Mouse (Mus musculus) gonadal fat pad, adult 2 months (tissue): ENCODE data around the gene Prkra. TPM values are rescaled to one million over a fixed set of nuclear protein-coding genes. Genes with fewer than 3 reads are reported as not detected.
"Not testable (repeated sequence)": the region's sequence is repeated elsewhere in the genome, so short reads cannot be mapped to it uniquely, and the experiment has no call there.

Experiments
- DNase-seq: peaks from one replicate; pipeline ENCODE4 v3.0.0-alpha.2; 2012; ENCODE audit warnings: low read depth
- polyA plus RNA-seq: library from polyadenylated mRNA; depleted of rRNA; stranded (reverse); fragments of >200 nt; gene quantifications from 2 replicates; pipeline ENCODE4 v1.2.3, GENCODE M21; 2012

The Prkra gene
- polyA plus RNA-seq, 1 experiment: 29.3 TPM

DNA sequence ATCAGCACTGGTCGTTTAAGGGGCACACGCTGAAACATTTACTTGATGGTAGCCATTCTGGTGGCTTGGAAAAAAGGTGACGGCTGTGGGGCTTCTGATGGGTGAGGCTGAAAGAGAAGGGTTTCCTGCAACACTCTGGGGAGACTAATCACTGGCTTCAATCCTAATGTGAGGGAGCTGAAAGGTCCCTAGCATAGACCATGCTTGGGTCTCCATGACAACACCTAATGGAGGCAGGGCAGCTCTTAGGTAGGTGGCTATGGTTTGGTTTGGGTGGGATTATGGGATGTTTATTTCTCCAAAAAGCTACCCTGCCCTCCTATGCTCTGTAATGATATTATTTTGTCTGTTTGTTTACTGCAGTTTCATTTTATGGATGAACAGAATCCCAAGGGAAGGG lies 7.6 kb upstream of the Prkra start:
- no peak for DNase-seq

DNA sequence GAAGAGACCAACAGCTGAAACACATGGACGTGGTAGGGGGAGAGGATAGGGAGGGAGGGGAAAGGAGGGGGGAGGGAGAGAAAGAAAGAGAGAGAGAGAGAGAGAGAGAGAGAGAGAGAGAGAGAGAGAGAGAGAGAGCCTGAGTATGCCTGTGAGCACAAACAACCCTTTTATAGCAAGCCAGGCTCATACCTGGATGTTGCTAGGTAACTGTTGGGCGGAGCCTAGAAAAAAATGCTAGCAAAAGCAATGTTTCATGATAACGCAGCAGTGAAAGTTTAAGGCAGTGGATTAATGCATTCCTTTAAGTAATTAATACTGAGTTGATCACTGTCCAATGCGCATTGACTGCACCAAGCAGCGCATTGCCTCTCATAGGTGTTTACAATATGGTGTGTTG lies 6.8 kb upstream of the Prkra start:
- no peak for DNase-seq

DNA sequence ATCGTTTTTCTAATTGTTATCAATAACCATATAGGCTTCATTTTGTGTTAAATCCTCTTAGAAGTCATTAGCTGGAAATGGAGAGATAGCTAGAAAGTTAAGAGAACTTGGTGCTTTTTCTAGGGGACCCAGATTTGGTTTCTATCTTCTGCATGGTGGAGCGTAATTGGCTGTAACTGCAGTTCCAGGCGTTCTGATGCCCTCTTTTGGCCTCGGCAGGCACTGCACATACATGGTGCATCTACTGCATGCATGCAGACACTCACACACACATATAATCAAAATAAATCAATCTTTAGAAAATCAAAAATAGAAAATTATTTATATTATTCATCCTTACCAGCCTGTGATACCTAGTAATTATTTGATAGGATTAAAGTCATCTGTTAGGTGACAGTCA lies 5.3 kb upstream of the Prkra start:
- no peak for DNase-seq

DNA sequence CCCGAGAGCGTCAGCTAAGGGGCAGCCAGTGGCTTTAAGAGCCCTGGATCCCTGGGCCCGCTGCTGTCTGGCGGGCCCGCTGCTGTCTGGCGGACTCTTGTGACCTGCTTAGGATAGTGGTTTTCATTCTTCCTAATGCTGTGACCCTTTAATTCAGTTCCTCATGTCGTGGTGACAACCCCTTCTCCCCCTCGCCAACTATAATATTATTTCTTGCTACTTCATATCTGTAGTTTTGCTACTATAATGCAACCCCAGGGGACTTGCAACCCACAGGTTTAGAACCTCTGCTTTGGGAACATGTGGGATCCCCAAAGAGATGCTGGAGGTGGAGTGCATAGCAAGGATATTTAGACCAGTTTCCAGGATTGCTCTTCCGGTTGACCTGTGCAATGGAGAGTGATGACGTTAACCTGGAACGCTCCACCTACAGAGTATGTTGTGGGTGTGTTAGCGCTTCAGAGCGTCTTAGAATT lies 889 bp upstream of the Prkra start:
- DNase-seq: no peak

DNA sequence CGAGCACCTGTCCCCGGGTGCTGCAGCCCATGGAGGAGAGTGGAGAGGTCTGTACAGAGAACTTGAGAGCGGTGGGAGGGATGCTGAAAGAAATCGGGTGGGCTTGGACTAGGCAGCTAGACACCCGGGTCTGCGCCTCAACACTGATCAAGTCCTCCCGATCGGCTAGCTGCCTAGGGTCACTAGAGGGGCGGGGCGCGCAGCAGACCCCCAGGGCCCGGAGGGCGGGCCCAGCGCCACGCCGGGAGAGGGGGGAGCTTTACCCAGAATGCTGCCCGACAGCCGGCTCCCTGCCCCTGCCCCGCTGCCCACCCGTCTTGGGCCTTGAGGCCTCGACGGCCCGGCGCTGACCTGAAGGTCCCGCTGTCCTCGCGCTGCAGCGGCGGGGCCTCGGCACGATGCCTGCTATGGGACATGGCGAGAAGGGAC lies 360 bp downstream of the Prkra start:
- no peak for DNase-seq

DNA sequence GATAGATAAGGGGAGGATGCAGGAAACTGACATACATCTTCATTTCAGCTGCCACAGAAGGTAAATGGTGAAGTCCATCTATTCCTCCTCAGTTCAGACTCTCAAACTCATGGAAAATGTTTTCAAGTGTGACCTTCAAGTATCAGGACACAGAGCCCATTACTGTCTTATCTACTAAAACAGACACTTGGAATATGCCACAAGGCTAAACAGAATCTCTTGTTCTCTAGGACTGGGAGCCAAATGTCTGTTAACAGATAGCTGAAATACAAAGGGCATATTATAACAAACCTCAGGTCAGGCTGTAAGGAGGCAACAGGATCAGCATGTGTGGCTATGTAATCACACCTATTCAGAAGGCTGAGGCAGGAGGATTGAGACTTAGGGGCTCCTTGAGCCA lies 4.0 kb downstream of the Prkra start:
- DNase-seq: no peak

DNA sequence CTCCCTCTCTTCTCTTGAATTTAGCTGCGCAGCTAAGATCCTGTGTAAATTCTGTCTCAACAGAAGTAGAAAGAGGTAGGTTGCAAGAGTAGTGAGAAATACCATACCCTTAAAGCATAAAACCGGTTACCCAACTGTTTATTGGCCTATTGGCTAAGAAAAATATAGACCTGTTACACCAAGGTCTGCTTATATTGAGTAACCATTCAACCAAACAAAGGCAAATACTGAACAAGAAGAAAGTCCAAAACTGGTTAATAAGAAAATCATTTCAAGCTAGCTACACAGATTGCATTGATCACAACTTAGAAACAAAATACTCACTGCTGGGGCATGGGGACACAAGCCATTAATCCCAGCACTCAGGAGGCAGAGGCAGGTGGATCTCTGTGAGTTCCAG lies 8.2 kb downstream of the Prkra start:
- DNase-seq: no peak

DNA sequence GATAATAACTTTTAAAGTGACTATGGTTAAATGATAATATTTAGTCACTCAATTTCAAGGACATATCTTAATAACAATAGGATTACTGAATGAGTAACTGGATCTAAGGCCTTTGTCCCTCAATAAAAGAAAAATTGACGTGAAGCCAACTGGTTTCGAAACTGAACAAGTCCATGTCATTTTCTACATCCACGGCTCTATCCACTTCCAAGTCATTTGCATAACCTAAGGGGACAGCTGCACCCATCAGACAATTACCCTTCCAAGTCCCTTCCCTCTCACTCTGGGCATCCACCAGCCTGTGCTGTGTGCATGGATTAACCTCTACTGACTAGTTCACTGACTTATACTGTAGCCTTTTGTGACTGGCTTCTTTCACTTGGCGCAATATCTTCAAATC lies 16.2 kb downstream of the Prkra start:
- DNase-seq: no peak

DNA sequence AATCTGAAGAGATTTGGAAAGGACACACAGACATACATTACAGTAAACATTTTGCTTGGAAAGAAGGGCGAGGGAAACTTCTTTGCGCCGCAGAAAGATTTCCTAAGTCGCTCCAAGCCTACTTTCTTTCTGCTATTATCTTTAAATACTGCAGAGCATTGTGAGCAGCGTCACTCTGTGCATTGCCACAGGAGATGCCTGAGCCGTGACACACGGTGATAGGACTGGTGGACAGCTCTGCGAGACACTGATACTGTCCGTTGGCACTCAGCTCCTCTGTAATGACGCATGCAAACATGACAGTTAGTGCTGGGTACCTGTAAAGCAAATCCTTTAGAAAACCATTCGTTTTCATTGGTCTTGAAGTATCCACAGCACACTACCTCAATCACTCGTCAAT lies 17.5 kb downstream of the Prkra start:
- no peak for DNase-seq

DNA sequence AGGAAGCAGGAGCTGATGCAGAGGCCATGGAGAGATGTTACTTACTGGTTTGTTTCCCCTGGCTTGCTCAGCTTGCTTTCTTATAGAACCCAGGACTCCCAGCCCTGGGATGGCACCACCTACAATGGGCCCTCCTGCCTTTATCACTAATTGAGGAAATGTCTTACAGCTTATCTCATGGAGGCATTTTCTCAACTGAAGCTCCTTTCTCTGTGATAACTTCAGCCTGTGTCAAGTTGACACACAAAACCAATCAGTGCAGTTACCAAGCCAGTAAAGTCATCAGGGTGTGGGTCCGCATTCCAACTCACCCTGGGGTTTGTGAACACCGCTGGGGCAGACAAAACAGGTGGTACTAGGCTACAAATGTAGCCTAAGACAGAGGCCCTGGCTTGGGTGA lies 25.5 kb downstream of the Prkra start:
- not testable (repeated sequence) for DNase-seq

DNA sequence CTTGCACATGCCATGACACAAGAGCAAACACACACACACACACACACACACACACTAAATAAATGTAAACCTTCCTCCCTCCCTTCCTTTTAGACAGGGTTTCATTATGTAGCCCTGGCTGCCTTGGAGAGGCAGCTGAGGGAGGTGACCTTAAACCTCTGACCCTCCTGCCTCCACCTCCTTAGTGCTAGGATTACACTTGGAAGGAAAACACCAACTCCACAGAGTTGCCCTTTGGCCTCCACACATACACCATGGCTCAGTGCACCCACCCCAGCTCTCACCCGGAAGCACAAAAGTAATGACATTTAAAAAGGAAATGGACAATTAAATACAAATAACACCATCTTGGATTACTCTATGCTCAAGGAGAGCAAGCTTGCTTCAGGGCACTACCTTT lies 26.1 kb downstream of the Prkra start:
- no peak for DNase-seq

DNA sequence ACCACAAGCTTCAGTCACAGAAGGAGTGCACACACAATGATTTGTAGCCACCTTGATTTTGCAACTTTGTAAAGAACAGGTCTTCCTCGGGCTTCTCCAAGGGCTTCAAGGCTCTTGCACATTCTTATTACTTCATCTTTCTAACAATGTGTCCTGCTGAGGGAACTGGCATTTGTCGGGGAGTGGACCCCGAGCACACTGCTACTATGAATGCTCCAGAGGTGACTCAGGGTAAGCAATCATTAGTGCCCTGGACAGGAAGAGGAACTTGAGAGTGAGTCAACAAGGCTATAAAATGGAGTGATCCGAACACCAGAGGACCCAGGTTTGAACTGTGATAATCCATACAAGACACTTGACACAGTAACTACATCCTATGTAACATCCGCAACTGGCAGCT lies 27.6 kb downstream of the Prkra start:
- no peak for DNase-seq

DNA sequence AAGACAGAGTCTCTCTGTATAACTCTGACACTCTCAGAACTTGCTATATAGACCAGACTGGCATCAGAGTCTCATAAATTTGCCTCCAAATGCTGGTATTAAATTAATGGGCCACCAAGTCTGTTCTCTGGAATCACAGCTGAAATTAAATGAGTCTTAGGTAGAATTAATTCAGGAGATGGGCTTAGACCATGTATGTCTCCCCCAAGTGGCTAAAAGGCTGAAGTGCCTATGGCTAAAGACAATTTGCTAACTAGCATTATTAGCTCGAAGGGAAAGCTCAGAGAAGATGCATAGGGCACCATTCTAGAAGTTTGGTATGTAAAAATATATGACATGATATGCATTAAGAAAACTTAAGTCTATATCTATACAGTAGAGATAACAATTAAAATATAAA lies 29.7 kb downstream of the Prkra start:
- DNase-seq: no peak

DNA sequence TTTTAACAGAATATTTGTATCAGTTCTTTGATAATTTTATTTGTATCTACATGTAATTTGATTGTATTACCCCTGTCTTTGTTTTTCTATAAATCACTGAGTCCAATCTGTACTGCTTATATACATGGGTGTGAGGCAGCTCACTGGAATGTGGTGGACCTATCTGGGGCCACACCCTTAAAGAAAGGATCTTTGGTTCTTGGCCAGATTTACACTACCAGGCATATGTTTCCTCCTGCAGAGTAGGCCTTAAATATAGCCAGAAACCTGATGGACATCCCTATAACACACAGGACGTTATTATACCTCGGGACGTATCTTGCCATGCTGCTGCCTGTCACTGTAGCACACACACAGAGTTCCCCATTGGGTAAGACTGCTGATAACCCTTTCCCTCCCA lies 35.8 kb downstream of the Prkra start:
- DNase-seq: no peak

DNA sequence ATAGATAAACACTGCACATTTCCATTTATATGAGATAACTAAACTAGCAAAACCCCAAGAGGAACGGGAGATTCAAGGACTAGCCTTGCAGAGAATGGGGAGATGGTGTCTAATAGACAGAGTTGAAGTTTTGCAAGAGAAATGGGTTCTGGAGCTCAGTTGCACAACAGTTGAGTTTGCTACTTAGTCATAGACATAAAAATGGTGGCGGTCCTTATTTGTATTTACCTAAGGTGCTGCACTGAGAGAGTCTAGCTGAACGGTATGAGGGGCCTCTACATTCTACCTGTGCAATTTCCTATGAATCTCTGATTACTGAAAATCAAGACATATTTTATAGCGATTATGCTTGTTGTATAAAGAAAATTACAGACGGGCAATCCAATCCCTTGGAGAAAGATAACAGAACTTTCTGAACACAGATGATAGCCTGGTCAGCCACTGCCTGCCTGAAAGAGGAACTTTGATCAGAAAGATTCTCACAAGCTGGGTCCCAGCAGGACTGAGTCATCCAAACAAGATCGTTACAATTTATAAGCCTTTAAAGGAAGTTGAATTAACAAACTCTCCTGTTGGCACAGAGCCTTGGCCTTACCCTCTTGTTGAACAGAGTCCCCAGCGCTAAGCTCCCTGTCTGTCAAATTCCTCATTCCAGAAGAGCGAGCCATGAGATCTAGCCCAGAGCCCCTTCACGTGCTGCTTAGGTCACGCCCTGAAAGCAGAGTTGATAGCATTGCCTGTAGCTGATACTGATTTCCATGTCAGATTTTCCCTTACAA lies 37.3 kb downstream of the Prkra start:
- no peak for DNase-seq

DNA sequence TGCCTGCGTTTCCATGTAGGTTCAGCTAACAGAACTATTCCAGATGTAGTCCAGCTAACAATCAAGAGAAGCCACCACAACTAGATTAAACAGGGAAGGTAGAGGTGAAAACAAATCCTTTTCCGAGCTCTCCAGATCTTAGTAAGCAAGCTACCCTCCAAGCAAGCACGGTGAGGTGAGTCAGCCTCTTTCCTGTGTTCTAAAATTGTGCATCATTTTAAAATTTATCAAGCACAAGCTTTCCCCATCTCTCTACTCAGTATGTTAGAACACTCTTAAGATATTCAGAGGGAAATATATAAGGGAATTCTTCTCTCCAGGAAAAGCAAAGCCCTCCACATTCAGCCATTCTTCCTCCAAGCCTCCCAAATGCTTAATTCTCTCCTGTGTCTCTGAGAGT lies 41.1 kb downstream of the Prkra start:
- DNase-seq: no peak

DNA sequence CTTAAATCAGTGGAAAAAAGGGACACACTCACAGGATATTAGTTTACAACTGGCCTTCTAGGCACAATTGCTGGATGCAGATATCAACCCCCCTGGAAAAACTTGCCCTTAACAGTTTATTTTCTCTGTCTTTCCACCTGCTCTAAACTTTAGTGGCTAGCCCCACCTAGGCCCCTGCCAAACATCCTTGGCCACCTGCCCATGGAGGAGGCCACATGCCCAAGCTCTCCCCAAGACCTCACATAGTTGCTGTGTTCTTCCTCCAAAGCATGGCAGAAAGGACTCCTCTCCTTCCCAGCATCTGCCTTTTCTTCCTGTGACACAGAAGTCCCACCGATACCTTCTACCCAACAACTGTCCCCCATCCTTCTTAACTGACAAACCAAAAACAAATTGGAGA lies 45.6 kb downstream of the Prkra start:
- DNase-seq: no peak

DNA sequence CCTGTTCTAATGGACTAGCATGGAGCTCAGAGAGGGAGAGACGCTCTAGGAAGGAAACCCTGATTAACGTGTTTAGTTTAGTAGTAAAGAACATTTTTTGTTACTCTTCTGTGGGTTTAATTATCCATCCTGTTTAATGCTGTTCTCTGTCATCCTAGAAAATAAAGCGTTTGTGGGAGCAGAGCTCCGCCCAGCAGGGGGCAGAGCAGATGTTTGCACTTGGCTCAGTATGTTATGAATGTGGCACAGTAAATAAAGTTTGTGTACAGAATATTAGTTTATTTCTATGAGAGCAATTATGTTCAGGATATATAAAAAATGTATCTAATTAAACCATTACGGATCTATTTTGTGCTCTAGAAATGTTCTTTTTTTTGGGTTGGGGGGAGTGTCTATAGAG lies 48.6 kb downstream of the Prkra start:
- no peak for DNase-seq

DNA sequence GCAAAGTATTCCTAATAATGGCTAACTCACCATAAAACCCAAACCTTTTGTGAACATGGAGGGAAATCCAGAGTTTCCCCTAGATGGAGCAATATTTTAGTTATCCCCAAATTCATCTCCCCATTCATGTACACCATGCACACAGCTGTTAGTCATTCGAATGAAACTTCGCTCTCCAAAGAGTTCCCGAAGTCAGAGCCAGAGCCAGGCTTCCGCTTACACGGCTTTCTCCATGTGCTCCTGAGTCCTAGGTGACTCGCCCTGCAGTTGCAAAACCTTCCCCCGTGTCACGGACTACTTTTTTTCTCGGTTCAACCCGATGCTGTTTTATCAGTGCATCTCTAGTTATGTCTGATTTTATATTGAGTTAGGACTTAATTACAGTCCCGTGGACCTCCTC lies 50.3 kb downstream of the Prkra start:
- no peak for DNase-seq

DNA sequence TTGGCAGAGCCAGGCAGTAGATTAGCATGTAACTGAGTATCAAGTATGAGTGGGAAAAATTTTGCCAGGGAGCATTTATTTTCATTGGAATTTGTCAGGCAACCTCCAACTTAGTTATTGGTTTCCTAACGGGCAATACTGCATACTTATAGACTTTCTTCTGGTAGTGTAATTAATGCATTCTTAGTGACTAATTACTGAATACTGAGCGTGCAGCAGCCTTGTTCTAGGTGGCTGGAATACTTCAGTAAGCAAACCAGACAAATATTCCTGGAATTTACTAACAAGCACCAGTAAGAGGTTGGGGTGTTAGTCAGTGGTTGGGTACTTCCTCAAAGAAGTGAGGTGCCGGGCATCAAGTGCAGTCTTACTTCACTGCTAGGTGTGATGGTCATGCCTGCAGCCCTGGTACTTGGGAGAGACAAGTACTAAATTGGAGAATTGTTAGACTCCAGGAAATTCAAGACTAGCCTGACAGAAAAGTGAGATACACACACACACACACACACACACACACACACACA lies 55.4 kb downstream of the Prkra start:
- no peak for DNase-seq

DNA sequence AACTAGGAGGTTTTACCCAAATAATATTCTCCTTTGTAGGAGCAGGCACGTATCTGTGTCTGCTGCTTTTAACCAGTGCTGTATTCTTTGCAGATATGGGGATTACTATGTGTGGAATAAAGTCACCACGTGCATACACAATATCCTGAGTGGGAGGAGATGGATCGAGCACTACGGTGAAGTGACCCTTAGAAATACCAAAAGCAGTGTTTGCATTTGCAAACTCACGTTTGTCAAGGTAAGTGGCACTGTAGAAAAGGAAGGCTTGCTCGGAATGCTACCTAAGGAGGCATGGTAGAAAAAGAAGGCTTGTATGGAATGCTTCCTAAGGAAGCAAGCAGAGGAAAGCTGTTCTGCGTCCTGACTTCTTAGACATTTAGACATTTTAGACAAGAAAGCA lies 57.6 kb downstream of the Prkra start:
- no peak for DNase-seq

DNA sequence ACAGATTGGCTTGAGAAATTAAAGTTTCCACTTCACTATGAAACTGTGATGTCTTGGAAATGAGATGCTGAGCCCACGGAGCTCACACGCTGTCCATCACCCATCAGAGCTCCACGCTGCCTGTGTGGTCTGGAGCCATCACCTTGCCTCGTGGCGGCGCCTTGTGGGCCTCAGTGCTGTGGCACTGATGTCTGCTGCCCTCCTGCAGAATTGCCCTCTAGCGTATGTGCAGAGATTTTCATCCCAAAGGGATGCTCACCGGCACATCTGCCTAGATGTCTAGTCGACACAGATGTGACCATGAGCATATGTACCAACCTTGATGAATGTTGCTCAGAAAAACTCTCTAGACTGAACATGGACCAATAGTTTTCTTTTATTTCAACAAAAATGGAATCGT lies 60.9 kb downstream of the Prkra start:
- no peak for DNase-seq

DNA sequence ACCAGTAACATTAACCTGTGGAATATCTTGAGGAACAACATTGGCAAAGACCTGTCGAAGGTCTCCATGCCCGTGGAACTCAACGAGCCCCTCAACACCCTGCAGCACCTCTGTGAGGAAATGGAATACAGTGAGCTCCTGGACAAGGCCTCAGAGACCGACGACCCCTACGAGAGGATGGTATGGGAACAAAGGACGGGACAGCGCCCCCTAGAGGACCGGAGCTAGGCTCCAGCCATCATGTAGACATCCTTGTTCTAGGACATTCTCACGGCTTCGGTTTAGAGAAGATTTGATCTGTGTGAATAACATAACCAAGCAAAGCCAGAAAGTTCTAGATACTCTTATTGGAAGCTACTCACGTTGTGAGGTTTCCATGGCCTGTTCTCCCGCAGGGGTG lies 62.7 kb downstream of the Prkra start:
- DNase-seq: no peak
